Mouse (Mus musculus) embryonic facial prominence, embryonic 15.5 days (tissue): Measurements from ENCODE around the gene Ccna2. TPM values are rescaled to one million over a fixed set of nuclear protein-coding genes. Genes with fewer than 3 reads are reported as not detected.

Experiments used
- ATAC-seq: fragments of 200-750 bp; cut with Nextera tagmentation; 2 replicates; pipeline ENCODE4 v1.8.0; 2017; ENCODE audit warnings: low read depth, moderate TSS enrichment; ENCODE audit not compliant: insufficient number of reproducible peaks, low FRiP score, low TSS enrichment
- H3K27ac ChIP-seq: fragments of 300-500 bp; sonication (generic); replicated peaks from 2 replicates; pipeline ENCODE4 v1.5.1; 2015; ENCODE audit warnings: mild to moderate bottlenecking, inconsistent platforms
- H3K27me3 ChIP-seq: fragments of 300-500 bp; sonication (generic); 2 replicates; pipeline ENCODE4 v1.6.1; 2015; ENCODE audit warnings: inconsistent platforms
- H3K36me3 ChIP-seq: fragments of 300-500 bp; sonication (generic); 2 replicates; pipeline ENCODE4 v1.6.1; 2015; ENCODE audit warnings: mild to moderate bottlenecking, inconsistent platforms
- H3K4me1 ChIP-seq: fragments of 300-500 bp; sonication (generic); 2 replicates; pipeline ENCODE4 v1.6.1; 2015; ENCODE audit warnings: inconsistent platforms
- H3K4me2 ChIP-seq: fragments of 300-500 bp; sonication (generic); replicated peaks from 2 replicates; pipeline ENCODE4 v1.6.1; 2015; ENCODE audit warnings: mild to moderate bottlenecking, inconsistent platforms
- H3K4me3 ChIP-seq: fragments of 300-500 bp; sonication (generic); replicated peaks from 2 replicates; pipeline ENCODE4 v1.5.1; 2015; ENCODE audit warnings: mild to moderate bottlenecking, inconsistent platforms
- H3K9ac ChIP-seq: fragments of 300-500 bp; sonication (generic); 2 replicates; pipeline ENCODE4 v1.6.1; 2015; ENCODE audit warnings: inconsistent platforms
- H3K9me3 ChIP-seq: fragments of 300-500 bp; sonication (generic); replicated peaks from 2 replicates; pipeline ENCODE4 v1.6.1; 2016; ENCODE audit warnings: inconsistent platforms
- WGBS: fragments of 180-500 bp; shearing (Covaris S2); methylation state at CpG from one replicate; pipeline ENCODE4 v1.1.7; 2015; 5-methylcytosine and 5-hydroxymethylcytosine counted together
- polyA plus RNA-seq: library from polyadenylated mRNA; unstranded; fragments of >200 nt; fragmentation: Nextera tagmentation; extraction: Ambion mirVana; gene quantifications from 2 replicates; pipeline ENCODE4 v1.2.1, GENCODE M21; 2015

Gene Ccna2
- polyA plus RNA-seq, 1 experiment from 2014 or later: 135 TPM

DNA sequence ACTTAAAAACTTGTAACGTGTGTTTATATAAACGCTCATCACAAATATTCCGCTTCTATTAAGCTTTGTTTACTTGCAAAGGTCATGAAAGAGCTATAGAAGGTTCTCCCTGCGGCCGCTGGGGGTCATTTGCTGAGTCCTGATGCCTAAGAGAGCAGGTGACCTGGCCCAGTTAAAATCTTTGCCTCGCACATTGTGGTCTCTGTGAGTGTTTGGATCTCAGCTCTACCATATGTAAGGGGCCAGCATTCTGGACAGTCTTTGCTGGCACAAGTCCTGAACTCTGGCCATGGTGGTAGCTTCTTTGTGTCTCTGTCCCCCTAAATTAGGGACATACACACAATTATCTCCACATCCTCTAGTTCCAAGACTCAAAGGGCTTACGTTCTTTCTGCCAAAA, 39.2 kb downstream of the Ccna2 start:
- Histone ChIP-seq H3K36me3 (no peaks in the 10 kb centered on the region), H3K9ac (no peak overlapping the region), H3K27ac (no peak overlapping the region), H3K4me2 (no peak overlapping the region), H3K9me3 (no peaks in the 10 kb centered on the region), H3K4me3 (no peak overlapping the region), H3K27me3 (peaks cover 15% of the 10 kb centered on the region), H3K4me1 (no peaks in the 10 kb centered on the region)
- WGBS: 41% methylated on average over 7 of the region's 7 CpGs
- no peak for ATAC-seq

DNA sequence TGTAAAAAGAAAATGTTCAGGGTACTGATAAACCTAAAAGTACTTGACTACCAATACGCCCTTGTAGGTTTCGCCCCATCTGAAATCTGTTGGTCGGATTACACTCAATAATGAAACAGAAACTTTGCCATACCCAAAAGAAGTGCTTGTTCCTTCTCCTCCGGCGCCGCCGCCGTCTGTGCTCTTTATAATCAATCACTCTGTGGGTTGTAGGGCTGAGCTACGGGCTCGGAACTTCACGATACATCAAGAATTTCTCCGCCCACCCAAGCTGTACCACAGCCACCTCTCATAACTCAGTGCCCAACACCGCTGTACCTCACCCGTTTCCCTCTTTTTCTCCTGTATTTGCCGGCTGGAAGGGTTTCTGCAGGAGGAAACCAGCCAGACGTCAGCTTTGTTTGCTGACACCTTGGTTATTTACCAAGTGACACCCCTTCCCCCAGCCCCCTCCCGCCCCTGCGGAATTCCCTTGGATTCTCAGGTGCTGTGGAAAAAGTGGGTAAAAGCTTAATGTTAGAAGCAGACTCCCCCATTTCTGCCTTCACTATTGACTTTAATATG, 39.9 kb downstream of the Ccna2 start:
- H3K4me2 ChIP-seq: peak overlapping the region; percentile 42
- H3K27me3 ChIP-seq: peaks cover 15% of the 10 kb centered on the region
- no peak overlapping the region for H3K27ac ChIP-seq
- H3K4me3 ChIP-seq: peak overlapping the region; percentile 27
- no peak overlapping the region for H3K9ac ChIP-seq
- H3K9me3 ChIP-seq: no peaks in the 10 kb centered on the region
- no peaks in the 10 kb centered on the region for H3K4me1 ChIP-seq
- ATAC-seq: no peak
- H3K36me3 ChIP-seq: no peaks in the 10 kb centered on the region
- WGBS: 11% methylated on average over 18 of the region's 18 CpGs

DNA sequence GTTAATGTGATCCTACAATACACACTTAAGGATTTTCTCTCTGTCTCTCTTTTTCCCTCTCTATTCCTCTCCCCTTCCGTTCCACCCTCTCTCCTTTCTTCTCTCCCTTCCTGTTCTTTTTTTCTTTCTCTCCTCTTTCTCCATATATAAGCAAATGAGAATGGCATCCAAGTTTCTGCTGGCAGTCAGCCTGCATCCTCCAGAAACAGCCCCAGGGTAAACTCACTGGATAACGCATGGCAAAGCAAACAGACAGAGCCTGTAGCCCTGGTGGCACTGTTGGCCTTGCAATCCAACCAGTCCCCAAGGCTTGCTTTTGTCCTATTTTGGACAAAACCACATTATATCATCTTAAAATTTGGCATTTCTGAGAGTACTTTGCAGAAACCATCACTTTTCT, 40.7 kb downstream of the Ccna2 start:
- no peak overlapping the region for H3K4me2 ChIP-seq
- peaks cover 15% of the 10 kb centered on the region for H3K27me3 ChIP-seq
- no peaks in the 10 kb centered on the region for H3K9me3 ChIP-seq
- no peaks in the 10 kb centered on the region for H3K4me1 ChIP-seq
- 11% methylated on average over 2 of the region's 2 CpGs for WGBS
- H3K36me3 ChIP-seq: no peaks in the 10 kb centered on the region
- no peak overlapping the region for H3K27ac ChIP-seq
- no peak overlapping the region for H3K4me3 ChIP-seq
- H3K9ac ChIP-seq: no peak overlapping the region
- ATAC-seq: no peak

DNA sequence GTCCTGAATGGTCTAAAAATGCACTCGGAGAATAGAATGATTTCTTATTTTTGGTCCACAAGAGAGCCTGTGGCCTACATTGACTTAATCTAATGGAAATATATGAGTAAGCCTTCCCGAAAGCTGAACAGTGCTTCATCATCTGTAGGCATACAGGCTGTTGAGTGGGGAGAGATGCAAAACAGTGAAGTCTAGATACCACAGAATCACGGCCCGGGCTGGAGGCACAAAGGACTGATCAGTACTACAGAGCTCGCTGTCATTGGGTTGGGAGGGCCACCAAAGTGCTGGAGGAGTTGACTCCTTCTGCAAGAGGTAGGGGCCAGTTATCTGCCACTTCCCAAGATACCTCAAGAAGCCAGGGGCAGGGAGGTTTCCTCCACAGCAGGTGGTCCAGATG, 41.2 kb downstream of the Ccna2 start:
- no peaks in the 10 kb centered on the region for H3K9me3 ChIP-seq
- H3K27ac ChIP-seq: no peak overlapping the region
- H3K27me3 ChIP-seq: peaks cover 15% of the 10 kb centered on the region
- H3K4me1 ChIP-seq: no peaks in the 10 kb centered on the region
- no peaks in the 10 kb centered on the region for H3K36me3 ChIP-seq
- ATAC-seq: no peak
- 77% methylated on average over 5 of the region's 5 CpGs for WGBS
- no peak overlapping the region for H3K4me3 ChIP-seq
- H3K9ac ChIP-seq: no peak overlapping the region
- no peak overlapping the region for H3K4me2 ChIP-seq

DNA sequence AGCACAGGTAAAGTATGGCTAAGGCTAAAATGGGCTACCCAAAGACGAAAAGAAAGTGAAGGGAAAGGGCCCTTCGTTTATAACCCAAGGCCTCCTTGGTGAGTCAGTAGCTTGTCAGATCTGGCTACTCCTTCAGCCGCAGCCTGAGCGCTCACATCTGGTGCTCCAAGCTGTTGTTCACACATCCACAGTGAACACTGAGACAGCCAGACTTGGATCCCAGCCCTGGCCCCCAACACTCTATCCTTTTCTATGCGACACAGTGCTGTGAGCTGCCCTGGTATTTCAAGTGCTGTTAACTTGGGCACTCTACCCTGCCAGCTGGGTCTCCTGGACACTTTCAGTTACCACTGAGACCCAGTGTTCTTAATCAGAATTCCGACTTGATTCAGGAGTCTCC, 41.6 kb downstream of the Ccna2 start:
- no peak overlapping the region for H3K27ac ChIP-seq
- no peaks in the 10 kb centered on the region for H3K9me3 ChIP-seq
- no peak overlapping the region for H3K4me2 ChIP-seq
- no peak overlapping the region for H3K9ac ChIP-seq
- 90% methylated on average over 6 of the region's 6 CpGs for WGBS
- no peak overlapping the region for H3K4me3 ChIP-seq
- peaks cover 15% of the 10 kb centered on the region for H3K27me3 ChIP-seq
- ATAC-seq: no peak
- no peaks in the 10 kb centered on the region for H3K4me1 ChIP-seq
- no peaks in the 10 kb centered on the region for H3K36me3 ChIP-seq

DNA sequence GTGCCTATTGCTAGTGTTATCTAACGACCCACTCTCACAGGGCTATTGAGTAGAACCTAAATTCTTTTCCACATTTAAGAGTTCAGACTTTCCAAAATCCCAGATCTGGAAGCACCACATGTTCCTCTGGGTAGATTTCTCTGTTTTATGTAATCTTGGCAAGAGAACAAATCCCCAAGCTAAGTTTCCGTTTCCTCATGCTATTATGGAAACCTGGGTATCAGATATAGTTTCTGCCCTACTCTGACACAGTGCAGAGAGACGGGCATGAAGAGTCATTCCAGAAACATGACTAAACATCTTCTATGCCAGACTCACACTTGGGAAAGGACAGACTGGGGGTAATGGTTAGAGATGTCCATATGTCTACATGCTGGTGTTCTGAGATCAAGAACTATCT, 47.5 kb downstream of the Ccna2 start:
- peaks cover 9% of the 10 kb centered on the region for H3K4me1 ChIP-seq
- H3K36me3 ChIP-seq: no peaks in the 10 kb centered on the region
- no peak overlapping the region for H3K27ac ChIP-seq
- peaks cover 29% of the 10 kb centered on the region for H3K27me3 ChIP-seq
- H3K4me2 ChIP-seq: no peak overlapping the region
- 54% methylated on average over 3 of the region's 3 CpGs for WGBS
- H3K9me3 ChIP-seq: no peaks in the 10 kb centered on the region
- no peak overlapping the region for H3K9ac ChIP-seq
- no peak overlapping the region for H3K4me3 ChIP-seq
- ATAC-seq: no peak

DNA sequence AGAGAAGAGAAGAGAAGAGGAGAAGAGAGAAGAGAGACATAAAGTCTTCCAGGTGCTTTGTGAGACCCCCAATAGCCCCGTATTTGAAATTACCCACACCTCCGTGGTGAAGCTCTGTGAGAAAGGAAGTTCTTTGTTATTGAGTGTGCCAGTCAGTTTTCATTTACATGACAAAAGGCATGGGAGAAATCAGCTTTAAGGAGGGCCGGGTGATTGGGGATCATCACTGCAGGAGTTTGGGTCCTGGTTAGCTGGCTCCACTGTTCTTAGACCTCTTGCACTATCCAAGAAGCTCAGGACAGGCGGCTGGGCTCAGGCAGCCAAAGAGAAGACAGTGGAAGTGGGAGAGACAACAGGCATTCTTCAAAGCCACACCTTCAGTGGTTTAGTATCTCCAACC, 49.8 kb downstream of the Ccna2 start:
- Histone ChIP-seq H3K9me3 (no peaks in the 10 kb centered on the region), H3K4me3 (no peak overlapping the region), H3K27ac (no peak overlapping the region), H3K4me2 (no peak overlapping the region), H3K36me3 (no peaks in the 10 kb centered on the region), H3K4me1 (peaks cover 9% of the 10 kb centered on the region), H3K9ac (no peak overlapping the region), H3K27me3 (peaks cover 33% of the 10 kb centered on the region)
- 12% methylated on average over 4 of the region's 4 CpGs for WGBS
- ATAC-seq: no peak

DNA sequence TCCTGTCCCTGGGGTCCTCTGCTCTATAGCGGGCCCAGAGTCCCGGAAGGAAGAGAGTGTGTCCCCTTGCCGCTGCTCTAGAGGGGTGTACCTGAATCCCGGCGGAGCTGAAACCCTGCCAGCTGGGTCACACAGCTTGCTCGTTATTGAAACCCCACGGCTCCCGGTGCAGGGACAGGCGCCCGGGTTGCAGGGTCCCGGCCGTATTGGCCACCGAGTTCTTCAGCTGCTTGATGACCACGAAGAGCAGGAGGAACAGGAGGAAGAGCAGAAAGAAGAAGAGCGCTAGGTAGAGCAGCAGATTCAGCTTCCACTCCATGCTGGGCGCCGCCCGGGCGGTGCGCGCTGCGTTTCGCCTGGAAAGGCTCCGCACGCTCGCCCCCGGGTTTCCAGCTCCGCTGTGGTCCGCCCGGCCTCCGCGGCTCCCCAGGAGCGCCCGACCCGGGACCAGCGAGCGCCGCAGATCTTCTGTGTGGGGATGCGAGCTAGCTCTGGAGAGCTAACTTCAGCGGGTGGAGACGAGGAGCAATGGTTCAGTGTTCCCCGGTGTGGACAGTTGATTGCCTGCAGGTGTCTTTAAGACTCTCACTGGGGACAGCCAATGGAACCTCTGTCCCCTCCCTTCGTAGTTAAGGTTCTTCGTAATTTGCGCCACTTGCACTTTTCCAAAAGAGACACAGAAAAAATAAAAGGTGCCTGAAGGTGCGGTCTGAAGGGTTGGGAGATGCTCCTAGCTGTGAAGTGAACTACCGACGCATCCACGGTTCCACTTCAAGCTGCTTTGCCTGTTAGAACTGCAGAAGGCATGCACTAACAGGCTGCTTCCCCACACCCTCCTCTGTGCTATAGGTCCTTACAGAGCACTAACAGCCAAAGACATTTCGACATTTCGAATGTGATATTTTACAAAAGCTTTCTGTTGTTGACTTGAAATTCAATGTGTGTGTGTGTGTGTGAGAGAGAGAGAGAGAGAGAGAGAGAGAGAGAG, 50.6 kb downstream of the Ccna2 start, which contains the start of gene Gm11549:
TSS of gene Gm11549 (minus strand) at position 741 of the 988 bp plus-strand sequence.
- Histone ChIP-seq H3K27ac (no peak within 1 kb of the TSS), H3K9ac (peak within 1 kb of the TSS; percentile 12; the same call in 1 of the 2 replicates), H3K4me2 (peak within 1 kb of the TSS; percentile 95), H3K36me3 (no peaks in the 10 kb centered on the region), H3K4me3 (peak within 1 kb of the TSS; percentile 47), H3K9me3 (no peaks in the 10 kb centered on the region), H3K27me3 (peaks cover 33% of the 10 kb centered on the region), H3K4me1 (peaks cover 9% of the 10 kb centered on the region)
- ATAC-seq: 0 out of 2 replicates have a peak, but pooled peaks have one; percentile 24
- 1% methylated on average over 49 of the region's 51 CpGs for WGBS

DNA sequence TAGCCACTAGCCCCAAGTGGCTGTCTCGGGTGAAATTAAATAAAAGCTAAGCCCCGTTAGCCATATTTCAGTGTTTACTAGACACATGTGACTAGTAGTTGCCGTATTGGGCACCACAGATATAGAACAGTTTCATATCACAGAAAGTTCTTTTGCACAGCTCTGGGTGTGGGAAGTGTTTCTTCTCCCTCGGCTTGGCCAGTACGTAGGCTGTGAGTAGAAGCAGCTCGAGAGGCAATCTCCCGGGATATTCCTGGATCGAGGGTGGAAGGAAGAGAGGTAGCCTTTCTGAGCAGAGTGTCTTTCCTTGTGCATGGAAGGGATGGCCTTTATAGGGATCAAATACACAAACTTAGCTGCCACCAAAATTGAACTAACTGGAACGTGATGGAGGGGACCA, 55.8 kb downstream of the Ccna2 start:
- Histone ChIP-seq H3K9me3 (no peaks in the 10 kb centered on the region), H3K4me3 (no peak overlapping the region), H3K27ac (no peak overlapping the region), H3K36me3 (no peaks in the 10 kb centered on the region), H3K9ac (no peak overlapping the region), H3K27me3 (peaks cover 16% of the 10 kb centered on the region), H3K4me1 (peaks cover 4% of the 10 kb centered on the region), H3K4me2 (no peak overlapping the region)
- WGBS: 86% methylated on average over 9 of the region's 9 CpGs
- ATAC-seq: no peak
